11 mouse cellular contexts compared by ENCODE assay signal in the genomic region with DNA sequence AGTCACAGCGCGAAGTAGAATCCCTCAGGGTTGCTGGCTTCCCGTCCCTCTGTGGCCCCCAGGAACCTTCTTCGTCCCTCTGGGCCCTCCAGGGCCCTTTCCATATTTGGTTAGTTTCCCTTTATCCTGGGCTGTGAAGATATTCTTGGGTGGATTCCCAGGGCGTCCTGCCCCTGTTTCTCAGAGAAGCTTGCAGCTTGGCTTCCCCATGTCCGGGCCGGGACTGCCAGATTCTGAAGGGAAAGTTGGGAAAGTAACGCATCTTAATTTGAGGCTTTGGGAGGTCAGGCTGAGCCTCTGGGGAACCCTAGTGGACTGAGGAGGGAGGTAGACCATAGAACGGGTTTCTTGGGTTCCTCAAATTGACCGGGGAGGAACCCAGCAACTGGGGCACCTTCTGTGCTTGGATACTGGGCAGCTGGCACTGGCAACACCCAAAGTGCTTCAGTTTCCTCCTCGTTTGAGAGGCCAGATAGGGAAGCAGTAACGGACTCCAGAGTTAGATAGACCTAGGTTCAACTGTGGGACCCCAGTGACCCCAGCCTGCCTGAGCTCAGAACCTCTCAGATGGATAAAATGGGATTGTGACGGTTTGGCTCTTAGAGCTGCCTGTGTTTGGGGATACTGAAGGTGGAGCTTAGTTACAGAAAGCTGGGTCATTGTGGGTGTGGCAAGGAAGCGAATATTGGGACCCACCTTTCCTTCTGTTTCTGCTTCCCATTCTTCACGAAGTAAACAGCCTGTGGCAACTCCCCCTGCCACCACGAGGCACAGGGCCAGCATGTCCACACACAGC. TPM values are rescaled to one million over a fixed set of nuclear protein-coding genes. Genes with fewer than 3 reads are reported as not detected.
DNase-seq lines count a peak whose midpoint lies in the region; ATAC-seq lines count a peak whose summit lies in the region.
"Had no signal": no experiment of that assay in that cellular context is flagged by ENCODE, and none has a peak within 500 bp of the region (broad histone marks: within the 10 kb centered on the region; RNA-seq: fewer than 3 reads in every experiment).

No protein-coding gene starts in this region.

- H3K4me3 ChIP-seq in liver, embryonic 15.5 days (replicated peaks): peak overlapping the region; percentile 16
- no peak overlapping the region for H3K4me3 ChIP-seq in midbrain, embryonic 15.5 days
- no peak overlapping the region for H3K4me3 ChIP-seq in hindbrain, embryonic 16.5 days (ENCODE audit: low read length)
- no peak overlapping the region for H3K4me3 ChIP-seq in midbrain, embryonic 14.5 days (replicated peaks; ENCODE audit: low read depth, low read length)
- H3K4me3 ChIP-seq: embryonic facial prominence, embryonic 13.5 days; heart, embryonic 15.5 days; neural tube, embryonic 12.5 days had no signal

- no peaks in the 10 kb centered on the region for H3K27me3 ChIP-seq in liver, embryonic 15.5 days
- no peaks in the 10 kb centered on the region for H3K27me3 ChIP-seq in midbrain, embryonic 15.5 days (replicated peaks)
- H3K27me3 ChIP-seq in hindbrain, embryonic 16.5 days (replicated peaks; ENCODE audit: control insufficient read depth, insufficient read depth, low read length): no peaks in the 10 kb centered on the region
- H3K27me3 ChIP-seq in midbrain, embryonic 14.5 days (ENCODE audit: control insufficient read depth, insufficient read depth, low read length): no peaks in the 10 kb centered on the region
- H3K27me3 ChIP-seq: embryonic facial prominence, embryonic 13.5 days; heart, embryonic 15.5 days; neural tube, embryonic 12.5 days had no signal

- no peak for ATAC-seq in liver, embryonic 15.5 days (ENCODE audit: insufficient read depth)
- ATAC-seq in midbrain, embryonic 15.5 days (replicated peaks): no peak
- no peak for ATAC-seq in hindbrain, embryonic 16.5 days
- ATAC-seq in midbrain, embryonic 14.5 days (ENCODE audit: low FRiP score, low TSS enrichment): no peak

- no peaks in the 10 kb centered on the region for H3K36me3 ChIP-seq in liver, embryonic 15.5 days (replicated peaks)
- H3K36me3 ChIP-seq in midbrain, embryonic 15.5 days (replicated peaks): no peaks in the 10 kb centered on the region
- H3K36me3 ChIP-seq in hindbrain, embryonic 16.5 days (ENCODE audit: control insufficient read depth, insufficient read depth, low read length): no peaks in the 10 kb centered on the region
- H3K36me3 ChIP-seq in midbrain, embryonic 14.5 days (ENCODE audit: control insufficient read depth, insufficient read depth, low read length): no peaks in the 10 kb centered on the region
- H3K36me3 ChIP-seq: embryonic facial prominence, embryonic 13.5 days; heart, embryonic 15.5 days; neural tube, embryonic 12.5 days had no signal

- H3K9me3 ChIP-seq in liver, embryonic 15.5 days (replicated peaks): no peaks in the 10 kb centered on the region
- no peaks in the 10 kb centered on the region for H3K9me3 ChIP-seq in midbrain, embryonic 15.5 days
- no peaks in the 10 kb centered on the region for H3K9me3 ChIP-seq in hindbrain, embryonic 16.5 days (ENCODE audit: control insufficient read depth, low read length)
- no peaks in the 10 kb centered on the region for H3K9me3 ChIP-seq in midbrain, embryonic 14.5 days (ENCODE audit: control insufficient read depth, low read length)
- H3K9me3 ChIP-seq: embryonic facial prominence, embryonic 13.5 days; heart, embryonic 15.5 days; neural tube, embryonic 12.5 days had no signal

- 48% methylated on average over 16 of the region's 16 CpGs for WGBS in liver, embryonic 15.5 days (ENCODE audit: insufficient replicate concordance)
- 81% methylated on average over 16 of the region's 16 CpGs for WGBS in midbrain, embryonic 15.5 days
- 85% methylated on average over 16 of the region's 16 CpGs for WGBS in hindbrain, embryonic 16.5 days
- 86% methylated on average over 16 of the region's 16 CpGs for WGBS in midbrain, embryonic 14.5 days

- H3K27ac ChIP-seq in liver, embryonic 15.5 days (replicated peaks): peak overlapping the region; percentile 90
- no peak overlapping the region for H3K27ac ChIP-seq in midbrain, embryonic 15.5 days
- H3K27ac ChIP-seq in hindbrain, embryonic 16.5 days (ENCODE audit: low read depth, low read length): no peak overlapping the region
- no peak overlapping the region for H3K27ac ChIP-seq in midbrain, embryonic 14.5 days (replicated peaks; ENCODE audit: low read depth, low read length)
- H3K27ac ChIP-seq: embryonic facial prominence, embryonic 13.5 days; heart, embryonic 15.5 days; neural tube, embryonic 12.5 days had no signal

- H3K4me2 ChIP-seq in liver, embryonic 15.5 days: peak overlapping the region; percentile 79
- no peak overlapping the region for H3K4me2 ChIP-seq in midbrain, embryonic 15.5 days
- H3K4me2 ChIP-seq in hindbrain, embryonic 16.5 days (ENCODE audit: low read length): no peak overlapping the region
- no peak overlapping the region for H3K4me2 ChIP-seq in midbrain, embryonic 14.5 days (ENCODE audit: low read length)
- H3K4me2 ChIP-seq: heart, embryonic 15.5 days; neural tube, embryonic 12.5 days had no signal

- DNase-seq in urinary bladder, postnatal 14 days (ENCODE audit: low spot score): peak; percentile 30
- DNase-seq in urinary bladder, postnatal 10 days (ENCODE audit: low spot score): no peak
- DNase-seq in gastrocnemius, postnatal 36 days: peak; percentile 44 to 49
- no peak for DNase-seq in frontal cortex, adult 2 months (ENCODE audit: extremely low spot score in 1 of 2, low spot score in 1 of 2)
- DNase-seq in midbrain, embryonic 14.5 days: no peak

- intact Hi-C loops in gastrocnemius, postnatal 36 days (cut with DNase I): loop anchor here (5.0 kb wide), 1 partner anchor 720 kb away; no protein-coding TSS in a partner anchor

- peak overlapping the region; percentile 19; the same call in 1 of the 2 replicates for H3K9ac ChIP-seq in liver, embryonic 15.5 days
- H3K9ac ChIP-seq in midbrain, embryonic 15.5 days: no peak overlapping the region
- H3K9ac ChIP-seq in hindbrain, embryonic 16.5 days (ENCODE audit: low read depth, low read length): no peak overlapping the region
- no peak overlapping the region for H3K9ac ChIP-seq in midbrain, embryonic 14.5 days (replicated peaks; ENCODE audit: low read length)
- H3K9ac ChIP-seq: embryonic facial prominence, embryonic 13.5 days; heart, embryonic 15.5 days; neural tube, embryonic 12.5 days had no signal

- peaks cover 68% of the 10 kb centered on the region for H3K4me1 ChIP-seq in liver, embryonic 15.5 days (replicated peaks)
- peaks cover 23% of the 10 kb centered on the region for H3K4me1 ChIP-seq in midbrain, embryonic 15.5 days
- H3K4me1 ChIP-seq in hindbrain, embryonic 16.5 days (ENCODE audit: control insufficient read depth, insufficient read depth, low read depth, low read length): peaks cover 9% of the 10 kb centered on the region
- peaks cover 10% of the 10 kb centered on the region; the same call in 1 of the 2 replicates for H3K4me1 ChIP-seq in midbrain, embryonic 14.5 days (ENCODE audit: control insufficient read depth, insufficient read depth, low read length)

RNA-seq across cellular contexts. Expression of gene Comtd1, which starts 3.4 kb away (rescaled TPM):
- total RNA-seq in gastrocnemius, postnatal 36 days (2021): 10 to 100 TPM in 1 of 2 experiments, 1 to 10 TPM in 1; 6.9 to 10.4 TPM
- 19.5 and 20.1 TPM in 2 replicates for polyA plus RNA-seq in liver, embryonic 15.5 days (2015; fragmentation: Nextera tagmentation; extraction: Ambion mirVana)
- 29.9 and 31.3 TPM in 2 replicates for polyA plus RNA-seq in frontal cortex, adult 2 months (2012; rRNA removed)
- 52.3 and 54.4 TPM in 2 replicates for polyA plus RNA-seq in midbrain, embryonic 15.5 days (2015; fragmentation: Nextera tagmentation; extraction: Ambion mirVana)
- polyA plus RNA-seq in hindbrain, embryonic 16.5 days (2015; fragmentation: Nextera tagmentation; extraction: Ambion mirVana): 59.2 and 68.9 TPM in 2 replicates
- polyA plus RNA-seq in midbrain, embryonic 14.5 days (2014; fragmentation: Nextera tagmentation; extraction: Ambion mirVana): 38.8 and 55.7 TPM in 2 replicates

RNA-seq across cellular contexts. Expression of gene Vdac2, which starts 27.2 kb away (rescaled TPM):
- total RNA-seq in gastrocnemius, postnatal 36 days (2021): 100 to 1,000 TPM; 278 to 305 TPM
- polyA plus RNA-seq in liver, embryonic 15.5 days (2015; fragmentation: Nextera tagmentation; extraction: Ambion mirVana): 110 and 121 TPM in 2 replicates
- 203 and 215 TPM in 2 replicates for polyA plus RNA-seq in frontal cortex, adult 2 months (2012; rRNA removed)
- 265 and 272 TPM in 2 replicates for polyA plus RNA-seq in midbrain, embryonic 15.5 days (2015; fragmentation: Nextera tagmentation; extraction: Ambion mirVana)
- polyA plus RNA-seq in hindbrain, embryonic 16.5 days (2015; fragmentation: Nextera tagmentation; extraction: Ambion mirVana): 300 and 327 TPM in 2 replicates
- 266 and 297 TPM in 2 replicates for polyA plus RNA-seq in midbrain, embryonic 14.5 days (2014; fragmentation: Nextera tagmentation; extraction: Ambion mirVana)

Comparison
In these comparisons a context has a peak if more than half of its experiments do, and no peak if none do; other contexts are left out.
1. DNase-seq: peak in urinary bladder, postnatal 14 days (single experiment) and gastrocnemius, postnatal 36 days (2 of 2); none in urinary bladder, postnatal 10 days (single experiment), frontal cortex, adult 2 months (0 of 2) and midbrain, embryonic 14.5 days (single experiment).